Comparison of ENCODE assay signal across 10 mouse cellular contexts in the genomic region with DNA sequence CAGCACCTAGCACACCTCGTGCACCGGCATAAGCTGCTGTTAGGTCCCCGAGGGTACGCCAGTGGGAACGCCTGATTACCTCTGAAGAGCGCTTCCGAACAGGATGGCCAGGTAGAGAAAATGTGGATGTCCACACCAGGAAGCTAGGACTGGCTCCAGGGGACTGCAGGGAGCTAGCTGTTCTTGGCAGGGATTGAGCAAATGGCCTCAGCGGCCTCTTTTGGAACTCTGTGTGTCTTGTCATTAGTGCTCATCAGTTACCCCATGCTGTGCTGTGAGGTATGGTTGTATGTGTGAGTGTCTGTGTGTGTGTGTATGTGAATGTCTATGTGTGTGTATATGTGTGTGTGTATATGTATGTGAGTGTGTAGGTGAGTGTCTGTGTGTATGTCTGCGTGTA. TPM values are rescaled to one million over a fixed set of nuclear protein-coding genes. Genes with fewer than 3 reads are reported as not detected.
DNase-seq lines count a peak whose midpoint lies in the region; ATAC-seq and TF ChIP-seq lines count a peak whose summit lies in the region.
"Had no signal": no experiment of that assay in that cellular context is flagged by ENCODE, and none has a peak within 500 bp of the region (broad histone marks: within the 10 kb centered on the region; RNA-seq: fewer than 3 reads in every experiment).

No protein-coding gene starts in this region.

- 72% methylated on average over 9 of the region's 9 CpGs for WGBS in heart, embryonic 15.5 days
- 75% methylated on average over 9 of the region's 9 CpGs for WGBS in embryonic facial prominence, embryonic 12.5 days
- 56% methylated on average over 9 of the region's 9 CpGs for WGBS in hindbrain, postnatal 0 days

- no peak overlapping the region for H3K9ac ChIP-seq in heart, embryonic 15.5 days
- 0 out of 2 replicates have a peak overlapping the region, but pooled peaks have one; percentile 98 for H3K9ac ChIP-seq in embryonic facial prominence, embryonic 12.5 days
- peak overlapping the region; percentile 95 for H3K9ac ChIP-seq in hindbrain, postnatal 0 days (replicated peaks; ENCODE audit: low read length)

- H3K36me3 ChIP-seq in heart, embryonic 15.5 days = no peaks in the 10 kb centered on the region
- H3K36me3 ChIP-seq in embryonic facial prominence, embryonic 12.5 days = no peaks in the 10 kb centered on the region
- H3K36me3 ChIP-seq in hindbrain, postnatal 0 days (ENCODE audit: insufficient read depth, low read length) = no peaks in the 10 kb centered on the region
- H3K36me3 ChIP-seq in myocyte (ENCODE audit: control insufficient read depth, insufficient read depth) = no peaks in the 10 kb centered on the region
- H3K36me3 ChIP-seq: heart, embryonic 12.5 days had no signal

- DNase-seq in heart, postnatal 14 days = no peak
- DNase-seq in hindbrain, postnatal 0 days (ENCODE audit: low spot score) = peak; percentile 14
- no peak for DNase-seq in layer of hippocampus, adult 9-11 months
- DNase-seq in adrenal gland, adult 18-20 months (ENCODE audit: low spot score in 2 of 2) = no peak
- DNase-seq in adrenal gland, adult 2 months = no peak

- TF ChIP-seq CTCF in hindbrain, postnatal 0 days (IDR thresholded peaks at IDR 0.05; ENCODE audit: low read depth) = no peak

- H3ac ChIP-seq in myocyte (ENCODE audit: control insufficient read depth, insufficient read length) = no peak overlapping the region

- H3K4me1 ChIP-seq in heart, embryonic 15.5 days (replicated peaks) = peaks cover 26% of the 10 kb centered on the region
- H3K4me1 ChIP-seq in embryonic facial prominence, embryonic 12.5 days = peaks cover 42% of the 10 kb centered on the region
- peaks cover 19% of the 10 kb centered on the region for H3K4me1 ChIP-seq in hindbrain, postnatal 0 days (ENCODE audit: insufficient read depth, low read length)

- H3K79me2 ChIP-seq in myocyte (ENCODE audit: control insufficient read depth, insufficient read depth) = peaks cover 18% of the 10 kb centered on the region

- intact Hi-C loops in heart, postnatal 14 days (cut with DNase I) = no loop called here

- H3K27ac ChIP-seq in heart, embryonic 15.5 days = no peak overlapping the region
- H3K27ac ChIP-seq in embryonic facial prominence, embryonic 12.5 days = no peak overlapping the region
- H3K27ac ChIP-seq in hindbrain, postnatal 0 days = no peak overlapping the region

- ATAC-seq in heart, embryonic 15.5 days (replicated peaks; ENCODE audit: insufficient number of reproducible peaks, insufficient read depth, low FRiP score, low read depth) = no peak
- ATAC-seq in embryonic facial prominence, embryonic 12.5 days (ENCODE audit: insufficient number of reproducible peaks, insufficient read depth, low FRiP score, low TSS enrichment) = no peak
- no peak for ATAC-seq in hindbrain, postnatal 0 days

- TF ChIP-seq POLR2A in myocyte (IDR thresholded peaks at IDR 0.05; ENCODE audit: insufficient read length, low read depth) = no peak

- no peak overlapping the region for H3K4me3 ChIP-seq in heart, embryonic 15.5 days
- peak overlapping the region; percentile 97; the same call in 1 of the 2 replicates for H3K4me3 ChIP-seq in embryonic facial prominence, embryonic 12.5 days
- H3K4me3 ChIP-seq in hindbrain, postnatal 0 days (ENCODE audit: low read length) = peak overlapping the region; percentile 94
- H3K4me3 ChIP-seq in myocyte = no peak overlapping the region

- peaks cover 32% of the 10 kb centered on the region; the same call in 1 of the 2 replicates for H3K27me3 ChIP-seq in heart, embryonic 15.5 days
- no peaks in the 10 kb centered on the region for H3K27me3 ChIP-seq in embryonic facial prominence, embryonic 12.5 days
- no peaks in the 10 kb centered on the region for H3K27me3 ChIP-seq in hindbrain, postnatal 0 days (ENCODE audit: insufficient read depth, low read length)
- no peaks in the 10 kb centered on the region for H3K27me3 ChIP-seq in myocyte (ENCODE audit: control insufficient read depth, insufficient read depth, insufficient read length)

- no peaks in the 10 kb centered on the region for H3K9me3 ChIP-seq in heart, embryonic 15.5 days (replicated peaks)
- H3K9me3 ChIP-seq in embryonic facial prominence, embryonic 12.5 days = no peaks in the 10 kb centered on the region
- H3K9me3 ChIP-seq in hindbrain, postnatal 0 days (ENCODE audit: low read length) = no peaks in the 10 kb centered on the region
- H3K9me3 ChIP-seq: heart, embryonic 12.5 days had no signal

- peak overlapping the region; percentile 98; the same call in 1 of the 2 replicates for H3K4me2 ChIP-seq in heart, embryonic 15.5 days
- peak overlapping the region; percentile 80 for H3K4me2 ChIP-seq in embryonic facial prominence, embryonic 12.5 days (replicated peaks)
- H3K4me2 ChIP-seq in hindbrain, postnatal 0 days (ENCODE audit: low read depth, low read length) = peak overlapping the region; percentile 76
- H3K4me2 ChIP-seq in myocyte (ENCODE audit: low read depth) = peak overlapping the region; percentile 61

TF ChIP-seq in myocyte, 11 proteins besides CTCF, POLR2A, EP300 and RAD21:
- TF ChIP-seq MAX (IDR thresholded peaks at IDR 0.05; ENCODE audit: low read depth) (no peak), USF1 (IDR thresholded peaks at IDR 0.05; ENCODE audit: low read depth) (no peak), CEBPB (IDR thresholded peaks at IDR 0.05; ENCODE audit: insufficient read depth, poor library complexity, severe bottlenecking) (no peak), SRF (IDR thresholded peaks at IDR 0.05; ENCODE audit: control insufficient read depth, insufficient read length, low read depth) (no peak), TCF3 (IDR thresholded peaks at IDR 0.05; ENCODE audit: insufficient read length, low read depth) (no peak), MYOD1 (IDR thresholded peaks at IDR 0.05; ENCODE audit: control insufficient read depth in 1 of 3, insufficient read length in 2 of 3, low read depth in 2 of 3) (no peak)
TF ChIP-seq in myocyte: peak in this region for 0.

RNA-seq across cellular contexts. Expression of gene Mgat3, which starts 1.8 kb away (rescaled TPM):
- polyA plus RNA-seq in heart, embryonic 15.5 days (2015; fragmentation: Nextera tagmentation; extraction: Ambion mirVana) = 0.93 and 2.5 TPM in 2 replicates
- total RNA-seq in heart, postnatal 14 days (2021) = 1 to 10 TPM; 1.6 to 2.0 TPM
- 10.5 and 11.7 TPM in 2 replicates for polyA plus RNA-seq in embryonic facial prominence, embryonic 12.5 days (2016; fragmentation: Nextera tagmentation; extraction: Ambion mirVana)
- 99.6 and 106 TPM in 2 replicates for total RNA-seq in hindbrain, postnatal 0 days (2014; rRNA removed)
- 13.2 and 13.5 TPM in 2 replicates for polyA plus RNA-seq in hindbrain, postnatal 0 days (2015; fragmentation: Nextera tagmentation; extraction: Ambion mirVana)
- 9.7 TPM for polyA plus RNA-seq in myocyte (2012; fragmentation: generic; extraction: Trizol)
- total RNA-seq in adrenal gland, adult 18-20 months (2021) = 1 to 10 TPM; 8.2 to 8.7 TPM
- 10 to 100 TPM in 1 of 2 experiments, 1 to 10 TPM in 1; 7.6 to 12.4 TPM for total RNA-seq in adrenal gland, adult 2 months (2021)
- polyA plus RNA-seq in adrenal gland, adult 2 months (2012; rRNA removed) = 8.1 and 8.2 TPM in 2 replicates
- total RNA-seq: common myeloid progenitor, adult 5-6 weeks had no signal

RNA-seq across cellular contexts. Expression of gene Tab1, which starts 42.4 kb away (rescaled TPM):
- 25.0 and 33.6 TPM in 2 replicates for polyA plus RNA-seq in heart, embryonic 15.5 days (2015; fragmentation: Nextera tagmentation; extraction: Ambion mirVana)
- total RNA-seq in heart, postnatal 14 days (2021) = 10 to 100 TPM; 27.8 to 32.4 TPM
- 47.5 and 48.5 TPM in 2 replicates for polyA plus RNA-seq in embryonic facial prominence, embryonic 12.5 days (2016; fragmentation: Nextera tagmentation; extraction: Ambion mirVana)
- 55.0 and 58.6 TPM in 2 replicates for total RNA-seq in hindbrain, postnatal 0 days (2014; rRNA removed)
- 26.5 and 27.9 TPM in 2 replicates for polyA plus RNA-seq in hindbrain, postnatal 0 days (2015; fragmentation: Nextera tagmentation; extraction: Ambion mirVana)
- polyA plus RNA-seq in myocyte (2012; fragmentation: generic; extraction: Trizol) = 33.3 TPM
- total RNA-seq in adrenal gland, adult 18-20 months (2021) = 1 to 10 TPM; 9.3 to 9.4 TPM
- total RNA-seq in adrenal gland, adult 2 months (2021) = 10 to 100 TPM; 11.4 to 23.2 TPM
- polyA plus RNA-seq in adrenal gland, adult 2 months (2012; rRNA removed) = 19.6 and 23.4 TPM in 2 replicates

RNA-seq across cellular contexts. Expression of gene Mief1, which starts 58.5 kb away (rescaled TPM):
- polyA plus RNA-seq in heart, embryonic 15.5 days (2015; fragmentation: Nextera tagmentation; extraction: Ambion mirVana) = 21.1 and 26.8 TPM in 2 replicates
- 10 to 100 TPM; 31.0 to 33.0 TPM for total RNA-seq in heart, postnatal 14 days (2021)
- polyA plus RNA-seq in embryonic facial prominence, embryonic 12.5 days (2016; fragmentation: Nextera tagmentation; extraction: Ambion mirVana) = 39.7 and 42.1 TPM in 2 replicates
- 46.3 and 51.1 TPM in 2 replicates for total RNA-seq in hindbrain, postnatal 0 days (2014; rRNA removed)
- 20.3 and 22.0 TPM in 2 replicates for polyA plus RNA-seq in hindbrain, postnatal 0 days (2015; fragmentation: Nextera tagmentation; extraction: Ambion mirVana)
- polyA plus RNA-seq in myocyte (2012; fragmentation: generic; extraction: Trizol) = 24.3 TPM
- total RNA-seq in adrenal gland, adult 18-20 months (2021) = 10 to 100 TPM; 45.3 to 52.3 TPM
- total RNA-seq in adrenal gland, adult 2 months (2021) = 10 to 100 TPM; 38.7 to 47.7 TPM
- 17.1 and 17.8 TPM in 2 replicates for polyA plus RNA-seq in adrenal gland, adult 2 months (2012; rRNA removed)

Comparison
In these comparisons a context has a peak if more than half of its experiments do, and no peak if none do; other contexts are left out.
1. H3K4me3 ChIP-seq: peak in embryonic facial prominence, embryonic 12.5 days (single experiment) and hindbrain, postnatal 0 days (single experiment); none in heart, embryonic 15.5 days (single experiment) and myocyte (single experiment).
2. Peak in every context shown above with its lines, with median percentiles within 50 percentile points of each other: H3K4me2 ChIP-seq.